Mouse (Mus musculus) midbrain, postnatal 0 days (tissue): ENCODE measurements around the gene Bak1. TPM values are rescaled to one million over a fixed set of nuclear protein-coding genes. Genes with fewer than 3 reads are reported as not detected.

Source experiments
- ATAC-seq: fragments of 200-750 bp; cut with Nextera tagmentation; 2 replicates; pipeline ENCODE4 v1.8.0; 2017; ENCODE audit warnings: moderate number of reproducible peaks, mild to moderate bottlenecking, moderate TSS enrichment, moderate library complexity; ENCODE audit not compliant: low FRiP score
- DNase-seq: peaks from one replicate; pipeline ENCODE4 v3.0.0-alpha.2; 2015; ENCODE audit warnings: low spot score
- H3K27ac ChIP-seq: fragments of 300-500 bp; sonication (generic); 2 replicates; pipeline ENCODE4 v1.5.1; 2014; ENCODE audit warnings: low read depth, mild to moderate bottlenecking, low read length, mixed read lengths
- H3K27me3 ChIP-seq: fragments of 300-500 bp; sonication (generic); 2 replicates; pipeline ENCODE4 v1.6.1; 2014; ENCODE audit warnings: low read length, control low read depth, mixed read lengths; ENCODE audit not compliant: insufficient read depth
- H3K36me3 ChIP-seq: fragments of 300-500 bp; sonication (generic); 2 replicates; pipeline ENCODE4 v1.6.1; 2014; ENCODE audit warnings: low read length, control low read depth, mixed read lengths; ENCODE audit not compliant: insufficient read depth
- H3K4me1 ChIP-seq: fragments of 300-500 bp; sonication (generic); 2 replicates; pipeline ENCODE4 v1.6.1; 2014; ENCODE audit warnings: mild to moderate bottlenecking, control low read depth, antibody characterized with exemption, low read length, mixed read lengths; ENCODE audit not compliant: insufficient read depth
- H3K4me2 ChIP-seq: fragments of 300-500 bp; sonication (generic); 2 replicates; pipeline ENCODE4 v1.6.1; 2014; ENCODE audit warnings: low read depth, mild to moderate bottlenecking, low read length, mixed read lengths; ENCODE audit not compliant: poor library complexity, severe bottlenecking
- H3K4me3 ChIP-seq: fragments of 300-500 bp; sonication (generic); 2 replicates; pipeline ENCODE4 v1.5.1; 2014; ENCODE audit warnings: low read depth, mild to moderate bottlenecking, low read length, moderate library complexity
- H3K9ac ChIP-seq: fragments of 300-500 bp; sonication (generic); replicated peaks from 2 replicates; pipeline ENCODE4 v1.6.1; 2014; ENCODE audit warnings: mild to moderate bottlenecking, low read length, moderate library complexity, mixed read lengths; ENCODE audit not compliant: poor library complexity, severe bottlenecking
- H3K9me3 ChIP-seq: fragments of 300-500 bp; sonication (generic); 2 replicates; pipeline ENCODE4 v1.6.1; 2016; ENCODE audit warnings: low read length, control low read depth
- CTCF ChIP-seq: IDR thresholded peaks from 2 replicates; pipeline ENCODE4 v1.5.1; 2016; ENCODE audit warnings: antibody characterized with exemption, mild to moderate bottlenecking
- WGBS: fragments of 180-500 bp; shearing (Covaris S2); extraction: QIAGEN DNeasy Blood & Tissue Kit; methylation state at CpG from one replicate; pipeline ENCODE4 v1.1.7; 2014; 5-methylcytosine and 5-hydroxymethylcytosine counted together
- polyA plus RNA-seq: library from polyadenylated mRNA; unstranded; fragments of >200 nt; fragmentation: Nextera tagmentation; extraction: Ambion mirVana; gene quantifications from 2 replicates; pipeline ENCODE4 v1.2.1, GENCODE M21; 2015
- total RNA-seq: library from RNA; depleted of rRNA; stranded (reverse); fragments of >200 nt; gene quantifications from 2 replicates; pipeline ENCODE4 v1.2.3, GENCODE M21; 2014; rRNA removed

Bak1 gene
- total RNA-seq, result 57.3 and 82.4 TPM in 2 replicates
- polyA plus RNA-seq, result 3.9 and 5.3 TPM in 2 replicates

DNA sequence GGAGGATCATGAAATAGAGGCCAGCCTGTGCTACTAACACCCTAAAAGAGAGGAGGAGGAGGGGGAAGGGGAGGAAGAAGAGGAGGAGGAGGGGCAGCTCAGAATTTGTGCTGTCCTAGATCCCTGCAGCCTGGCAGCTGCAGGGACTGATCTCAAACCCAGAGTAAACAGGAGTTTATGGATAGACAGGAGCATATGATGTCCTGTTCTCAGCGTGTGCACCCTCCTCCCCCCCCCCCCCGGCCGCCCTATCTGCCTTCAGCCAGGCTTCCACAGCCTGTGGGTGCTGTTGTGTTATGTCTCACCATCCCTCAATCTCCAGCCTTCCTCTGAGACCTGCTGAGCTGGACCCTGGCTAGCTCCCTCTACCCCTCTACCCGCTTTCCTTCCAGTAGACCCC, at the start of gene Bak1:
Bak1 (minus strand) TSS at position 101 of the 400 bp plus-strand sequence.
- no peak for ATAC-seq

DNA sequence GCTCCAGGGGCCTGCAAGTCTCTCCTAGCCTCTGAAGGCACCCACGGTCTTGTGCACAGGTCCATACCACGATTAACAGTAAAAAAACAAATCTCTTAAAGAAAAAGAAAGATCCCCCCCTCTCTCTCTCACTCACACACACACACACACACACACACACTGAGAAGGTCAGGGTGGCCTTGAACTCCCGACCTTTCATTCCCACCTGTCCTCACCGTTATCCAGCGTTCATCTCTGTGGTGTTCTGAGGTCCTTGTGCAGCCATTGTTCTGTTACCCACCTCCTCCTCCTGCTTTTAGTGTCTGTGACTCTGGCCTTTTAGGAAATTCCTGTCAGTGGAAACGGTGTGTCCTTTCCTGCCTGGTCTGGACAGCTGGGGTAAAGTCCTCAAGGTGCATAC, 49.7 kb upstream of the Bak1 start:
- no peak overlapping the region for H3K4me2 ChIP-seq
- no peak overlapping the region for H3K9ac ChIP-seq
- no peak overlapping the region for H3K27ac ChIP-seq
- no peak for TF ChIP-seq CTCF
- H3K27me3 ChIP-seq, result no peaks in the 10 kb centered on the region
- H3K9me3 ChIP-seq, result no peaks in the 10 kb centered on the region
- H3K4me3 ChIP-seq, result no peak overlapping the region
- no peaks in the 10 kb centered on the region for H3K36me3 ChIP-seq
- 83% methylated on average over 6 of the region's 6 CpGs for WGBS
- DNase-seq (no peak), ATAC-seq (no peak)
- no peaks in the 10 kb centered on the region for H3K4me1 ChIP-seq

More for the DNA sequence above, at the start of gene Bak1:
- Histone ChIP-seq H3K4me2 (peak within 1 kb of the TSS; percentile 62), H3K9ac (peak within 1 kb of the TSS; percentile 90), H3K36me3 (peaks cover 13% of the 10 kb centered on the region), H3K27ac (peak within 1 kb of the TSS; percentile 79), H3K9me3 (no peaks in the 10 kb centered on the region), H3K27me3 (no peaks in the 10 kb centered on the region), H3K4me1 (peaks cover 7% of the 10 kb centered on the region), H3K4me3 (peak within 1 kb of the TSS; percentile 52)
- DNase-seq, result no peak
- TF ChIP-seq CTCF, result no peak
- 84% methylated on average over 3 of the region's 4 CpGs for WGBS

DNA sequence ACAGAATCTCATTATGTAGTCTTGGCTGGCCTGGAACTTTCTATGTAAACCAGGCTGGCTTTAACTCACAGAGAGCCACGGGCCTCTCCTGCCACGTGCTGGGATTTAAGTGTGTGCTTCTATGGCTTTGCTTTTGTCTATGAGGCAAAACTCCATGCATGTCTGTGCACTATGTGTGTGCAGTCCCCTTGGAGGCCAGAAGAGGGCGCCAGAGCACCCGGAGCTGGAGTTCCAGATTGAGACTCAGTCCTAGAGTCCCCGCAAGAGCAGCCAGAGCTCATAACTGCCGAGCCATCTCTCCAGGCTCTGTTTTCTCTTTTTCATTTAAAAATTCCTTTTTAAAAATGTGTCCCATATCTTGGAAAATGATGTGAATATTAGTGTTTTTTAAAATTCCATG, 49.1 kb upstream of the Bak1 start:
- H3K9me3 ChIP-seq, result no peaks in the 10 kb centered on the region
- WGBS, result 84% methylated on average over 6 of the region's 6 CpGs
- H3K27me3 ChIP-seq, result no peaks in the 10 kb centered on the region
- no peak overlapping the region for H3K4me3 ChIP-seq
- DNase-seq (no peak), ATAC-seq (no peak)
- H3K9ac ChIP-seq, result no peak overlapping the region
- H3K27ac ChIP-seq, result no peak overlapping the region
- TF ChIP-seq CTCF, result peak; percentile 56
- no peaks in the 10 kb centered on the region for H3K4me1 ChIP-seq
- no peaks in the 10 kb centered on the region for H3K36me3 ChIP-seq
- H3K4me2 ChIP-seq, result no peak overlapping the region

DNA sequence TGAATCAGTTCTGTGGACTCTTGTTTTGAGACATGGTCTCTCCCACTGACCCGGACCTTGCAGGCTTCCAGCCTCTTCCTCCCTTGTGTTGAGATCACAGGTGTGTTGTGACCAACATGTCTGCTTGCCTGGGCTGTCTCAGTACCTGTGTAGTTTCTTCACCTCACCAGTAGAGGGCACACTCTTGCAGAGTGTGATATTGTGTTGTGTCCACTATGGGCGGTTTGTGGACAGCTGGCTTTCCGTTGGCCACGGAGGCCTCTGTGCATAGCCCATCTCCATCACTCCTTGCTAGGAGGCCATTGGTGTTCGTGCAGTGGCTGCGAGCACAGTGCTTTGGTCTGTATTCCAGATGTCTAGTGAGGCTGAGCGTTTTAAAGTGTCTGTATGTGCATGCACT, 48.3 kb upstream of the Bak1 start:
- Histone ChIP-seq H3K4me3 (no peak overlapping the region), H3K9me3 (no peaks in the 10 kb centered on the region), H3K4me2 (no peak overlapping the region), H3K9ac (no peak overlapping the region), H3K4me1 (no peaks in the 10 kb centered on the region), H3K36me3 (no peaks in the 10 kb centered on the region), H3K27me3 (no peaks in the 10 kb centered on the region), H3K27ac (no peak overlapping the region)
- WGBS, result 92% methylated on average over 7 of the region's 7 CpGs
- peak; percentile 33; the same call in 1 of the 2 replicates for TF ChIP-seq CTCF
- DNase-seq, result no peak
- no peak for ATAC-seq

DNA sequence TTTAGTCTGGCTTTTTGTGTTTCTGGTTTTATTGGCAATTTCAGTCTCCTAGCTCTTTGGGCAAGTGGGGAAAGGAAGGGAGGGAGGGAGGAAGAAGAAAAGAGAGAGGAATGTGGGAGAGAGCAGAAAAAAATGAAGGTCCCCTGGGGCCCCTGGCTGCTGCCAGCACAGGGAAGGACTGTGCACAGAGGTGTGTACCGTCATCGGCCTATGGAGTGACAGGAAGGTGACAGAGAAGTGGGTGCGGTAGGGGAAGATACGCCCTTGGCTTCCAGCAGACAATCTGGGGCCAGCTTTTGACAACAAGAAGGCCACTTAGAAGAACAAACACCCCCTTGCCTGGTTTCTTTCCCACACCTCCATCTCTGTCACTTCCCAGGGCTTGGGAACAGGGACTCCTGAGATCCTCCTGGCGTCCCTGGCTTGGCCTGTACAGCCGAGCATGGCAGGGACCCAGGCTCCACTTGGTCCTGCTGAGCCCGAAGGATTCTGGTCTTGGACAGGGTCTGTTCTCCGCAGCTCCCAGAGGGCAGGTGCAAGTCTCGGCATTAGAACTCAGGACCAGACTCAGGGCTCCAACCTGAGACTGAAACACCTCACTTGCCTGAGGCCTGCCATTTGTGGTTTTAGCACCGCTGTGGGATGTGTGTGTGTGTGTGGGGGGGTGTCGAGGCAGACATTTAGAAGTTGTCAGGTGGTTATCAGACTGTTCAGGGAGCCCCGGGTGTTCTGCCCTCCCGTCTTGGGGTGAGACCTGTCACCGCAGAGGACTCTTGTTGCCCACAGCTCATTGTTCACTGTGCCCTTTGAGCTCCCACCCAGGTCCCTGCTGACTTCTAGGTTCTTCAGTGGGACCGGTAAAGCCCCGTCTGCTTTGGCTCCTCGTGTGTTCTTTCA, 46.3 kb upstream of the Bak1 start:
- H3K9ac ChIP-seq, result no peak overlapping the region
- 77% methylated on average over 17 of the region's 17 CpGs for WGBS
- no peak overlapping the region for H3K4me3 ChIP-seq
- no peak overlapping the region for H3K27ac ChIP-seq
- H3K4me2 ChIP-seq, result no peak overlapping the region
- ATAC-seq, result no peak
- H3K9me3 ChIP-seq, result no peaks in the 10 kb centered on the region
- H3K4me1 ChIP-seq, result no peaks in the 10 kb centered on the region
- no peak for DNase-seq
- no peak for TF ChIP-seq CTCF
- no peaks in the 10 kb centered on the region for H3K27me3 ChIP-seq
- H3K36me3 ChIP-seq, result no peaks in the 10 kb centered on the region

DNA sequence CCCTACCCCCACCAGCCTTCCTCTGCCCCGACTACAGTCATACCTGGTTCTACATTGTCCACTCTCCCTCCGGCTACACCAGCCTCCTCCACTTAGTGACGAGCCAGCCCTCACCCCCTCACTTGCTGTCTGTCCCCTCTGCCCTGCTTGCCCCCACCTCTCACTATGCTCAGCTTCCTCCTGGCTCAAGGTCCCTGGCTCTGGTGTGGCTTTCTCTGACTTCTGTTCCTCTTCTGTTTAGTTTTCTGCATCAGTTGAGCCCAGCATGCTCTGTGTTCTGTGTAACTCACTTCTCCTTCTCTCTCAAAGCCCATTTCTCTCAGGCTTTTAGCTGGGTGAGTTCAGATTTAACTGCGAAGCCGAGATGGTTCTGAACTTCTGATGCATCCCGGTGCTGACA, 45.4 kb upstream of the Bak1 start:
- Histone ChIP-seq H3K9me3 (no peaks in the 10 kb centered on the region), H3K36me3 (no peaks in the 10 kb centered on the region), H3K4me3 (no peak overlapping the region), H3K27ac (no peak overlapping the region), H3K4me1 (no peaks in the 10 kb centered on the region), H3K4me2 (no peak overlapping the region), H3K27me3 (no peaks in the 10 kb centered on the region), H3K9ac (no peak overlapping the region)
- 72% methylated on average over 6 of the region's 6 CpGs for WGBS
- DNase-seq (no peak), ATAC-seq (no peak)
- no peak for TF ChIP-seq CTCF
